Mouse (Mus musculus) kidney, adult 9 months (tissue): Measurements from ENCODE around the gene Tesk1.

ENCODE experiments used
- DNase-seq: peaks from one replicate; pipeline ENCODE4 v3.0.0; 2022

The Tesk1 gene

DNA sequence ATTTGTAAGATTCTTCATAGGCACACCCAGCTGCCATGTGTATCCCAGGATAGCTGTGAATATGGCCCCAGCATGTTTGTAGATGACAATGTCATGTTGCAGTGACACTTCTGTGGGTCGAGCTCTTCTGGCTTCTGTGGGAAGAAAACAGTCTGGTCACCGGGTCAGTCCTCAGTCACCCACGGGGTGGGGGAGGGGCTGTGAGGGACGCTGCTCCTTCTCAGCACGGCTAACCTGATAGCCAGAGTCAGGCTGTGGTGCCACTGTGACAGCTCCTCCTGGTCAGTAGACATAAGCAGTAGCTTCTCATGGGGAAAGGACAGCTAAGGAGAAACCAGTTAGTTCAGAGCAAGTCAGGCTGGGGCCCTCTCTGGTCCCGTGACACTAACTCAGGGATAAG is 54.8 kb downstream of the Tesk1 start:
- DNase-seq, result no peak

DNA sequence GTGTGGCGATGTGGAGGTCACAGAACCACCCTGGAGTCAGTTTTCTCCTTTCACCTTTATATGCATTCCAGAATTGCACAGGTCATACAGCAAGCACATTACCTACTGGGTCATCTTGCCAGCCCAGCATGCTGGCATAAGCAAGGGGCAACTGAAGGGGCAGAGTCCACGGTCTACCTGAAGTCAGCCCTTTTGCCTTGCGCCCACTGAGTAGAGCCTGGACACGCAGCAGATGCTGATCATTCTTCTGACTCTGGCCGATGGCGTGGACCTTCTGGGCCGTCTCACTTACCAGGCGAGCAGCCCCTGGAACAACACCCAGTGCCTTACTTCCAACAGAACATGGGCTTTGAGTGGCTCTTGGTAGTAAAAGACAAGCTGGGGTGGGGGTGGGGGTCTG is 55.7 kb downstream of the Tesk1 start:
- DNase-seq, result peak; percentile 75
